Mouse (Mus musculus): ENCODE results near the gene Btg2. TPM values are rescaled to one million over a fixed set of nuclear protein-coding genes. Genes with fewer than 3 reads are reported as not detected.

The Btg2 gene
- polyA plus RNA-seq, 1 experiment from 2014 or later, result 98.5 TPM

GRCm38 (mm10) chr1:134075532-134075931, 3.4 kb downstream of the Btg2 start:
- 0 out of 2 replicates have a peak overlapping the region, but pooled peaks have one; percentile 7 for H3K27ac ChIP-seq (ENCODE audit: low read length)
- H3K9me3 ChIP-seq (replicated peaks; ENCODE audit: control insufficient read depth, low read length), result no peaks in the 10 kb centered on the region
- H3K9ac ChIP-seq (ENCODE audit: low read length), result peak overlapping the region; percentile 90
- peaks cover 71% of the 10 kb centered on the region for H3K4me1 ChIP-seq (ENCODE audit: control insufficient read depth, insufficient read depth, low read length)
- 73% methylated on average over 8 of the region's 8 CpGs for WGBS
- no peak for ATAC-seq (ENCODE audit: insufficient read depth, low FRiP score)
- H3K4me2 ChIP-seq (ENCODE audit: low read depth, low read length), result peak overlapping the region; percentile 83
- H3K36me3 ChIP-seq (ENCODE audit: control insufficient read depth, insufficient read depth, low read length), result peaks cover 7% of the 10 kb centered on the region; the same call in 1 of the 2 replicates
- no peaks in the 10 kb centered on the region for H3K27me3 ChIP-seq (ENCODE audit: control insufficient read depth, insufficient read depth, low read length)
- H3K4me3 ChIP-seq (replicated peaks; ENCODE audit: low read length), result peak overlapping the region; percentile 85

GRCm38 (mm10) chr1:134074606-134075005, 4.3 kb downstream of the Btg2 start:
- H3K9me3 ChIP-seq (replicated peaks; ENCODE audit: control insufficient read depth, low read length), result no peaks in the 10 kb centered on the region
- H3K36me3 ChIP-seq (ENCODE audit: control insufficient read depth, insufficient read depth, low read length), result peaks cover 7% of the 10 kb centered on the region; the same call in 1 of the 2 replicates
- no peak overlapping the region for H3K4me2 ChIP-seq (ENCODE audit: low read depth, low read length)
- H3K4me3 ChIP-seq (replicated peaks; ENCODE audit: low read length), result no peak overlapping the region
- no peak for ATAC-seq (ENCODE audit: insufficient read depth, low FRiP score)
- H3K9ac ChIP-seq (ENCODE audit: low read length), result no peak overlapping the region
- no peak overlapping the region; the same call in 1 of the 2 replicates for H3K27ac ChIP-seq (ENCODE audit: low read length)
- 75% methylated on average over 10 of the region's 10 CpGs for WGBS
- H3K27me3 ChIP-seq (ENCODE audit: control insufficient read depth, insufficient read depth, low read length), result no peaks in the 10 kb centered on the region
- H3K4me1 ChIP-seq (ENCODE audit: control insufficient read depth, insufficient read depth, low read length), result peaks cover 71% of the 10 kb centered on the region

- H3K9me3 ChIP-seq (replicated peaks; ENCODE audit: control insufficient read depth, low read length), result no peaks in the 10 kb centered on the region
- no peaks in the 10 kb centered on the region for H3K27me3 ChIP-seq (ENCODE audit: control insufficient read depth, insufficient read depth, low read length)
- H3K4me2 ChIP-seq (ENCODE audit: low read depth, low read length), result no peak overlapping the region
- peak overlapping the region; percentile 99; the same call in 1 of the 2 replicates for H3K27ac ChIP-seq (ENCODE audit: low read length)
- H3K36me3 ChIP-seq (ENCODE audit: control insufficient read depth, insufficient read depth, low read length), result peaks cover 7% of the 10 kb centered on the region; the same call in 1 of the 2 replicates
- no peak overlapping the region for H3K4me3 ChIP-seq (replicated peaks; ENCODE audit: low read length)
- H3K4me1 ChIP-seq (ENCODE audit: control insufficient read depth, insufficient read depth, low read length), result peaks cover 72% of the 10 kb centered on the region
- no peak for ATAC-seq (ENCODE audit: insufficient read depth, low FRiP score)
- WGBS, result 52% methylated on average over 3 of the region's 3 CpGs
- H3K9ac ChIP-seq (ENCODE audit: low read length), result no peak overlapping the region
Observed at GRCm38 (mm10) chr1:134074184-134074583, 4.7 kb downstream of the Btg2 start.

GRCm38 (mm10) chr1:134073658-134074057, 5.3 kb downstream of the Btg2 start:
- Histone ChIP-seq H3K4me1 (ENCODE audit: control insufficient read depth, insufficient read depth, low read length) (peaks cover 73% of the 10 kb centered on the region), H3K4me3 (replicated peaks; ENCODE audit: low read length) (no peak overlapping the region)

GRCm38 (mm10) chr1:134073061-134073564, 5.8 kb downstream of the Btg2 start:
- H3K27ac ChIP-seq (ENCODE audit: low read length), result peak overlapping the region; percentile 99
- WGBS, result 81% methylated on average over 6 of the region's 6 CpGs
- peaks cover 73% of the 10 kb centered on the region for H3K4me1 ChIP-seq (ENCODE audit: control insufficient read depth, insufficient read depth, low read length)

More at GRCm38 (mm10) chr1:134073658-134074057, 5.3 kb downstream of the Btg2 start:
- H3K27me3 ChIP-seq (ENCODE audit: control insufficient read depth, insufficient read depth, low read length), result no peaks in the 10 kb centered on the region
- H3K9ac ChIP-seq (ENCODE audit: low read length), result no peak overlapping the region
- ATAC-seq (ENCODE audit: insufficient read depth, low FRiP score), result no peak
- peak overlapping the region; percentile 99 for H3K27ac ChIP-seq (ENCODE audit: low read length)
- H3K36me3 ChIP-seq (ENCODE audit: control insufficient read depth, insufficient read depth, low read length), result peaks cover 7% of the 10 kb centered on the region; the same call in 1 of the 2 replicates
- no peaks in the 10 kb centered on the region for H3K9me3 ChIP-seq (replicated peaks; ENCODE audit: control insufficient read depth, low read length)
- no peak overlapping the region for H3K4me2 ChIP-seq (ENCODE audit: low read depth, low read length)
- 59% methylated on average over 1 of the region's 1 CpGs for WGBS

GRCm38 (mm10) chr1:134071411-134072018, 7.4 kb downstream of the Btg2 start:
- peak; percentile 15; the same call in 1 of the 2 replicates for ATAC-seq (ENCODE audit: insufficient read depth, low FRiP score)
- no peaks in the 10 kb centered on the region for H3K27me3 ChIP-seq (ENCODE audit: control insufficient read depth, insufficient read depth, low read length)
- H3K4me1 ChIP-seq (ENCODE audit: control insufficient read depth, insufficient read depth, low read length), result peaks cover 71% of the 10 kb centered on the region

More at GRCm38 (mm10) chr1:134073061-134073564, 5.8 kb downstream of the Btg2 start:
- Histone ChIP-seq H3K27me3 (ENCODE audit: control insufficient read depth, insufficient read depth, low read length) (no peaks in the 10 kb centered on the region), H3K4me3 (replicated peaks; ENCODE audit: low read length) (no peak overlapping the region), H3K9ac (ENCODE audit: low read length) (0 out of 2 replicates have a peak overlapping the region, but pooled peaks have one; percentile 23), H3K9me3 (replicated peaks; ENCODE audit: control insufficient read depth, low read length) (no peaks in the 10 kb centered on the region), H3K4me2 (ENCODE audit: low read depth, low read length) (no peak overlapping the region), H3K36me3 (ENCODE audit: control insufficient read depth, insufficient read depth, low read length) (peaks cover 7% of the 10 kb centered on the region; the same call in 1 of the 2 replicates)
- 0 out of 2 replicates have a peak, but pooled peaks have one; percentile 6 for ATAC-seq (ENCODE audit: insufficient read depth, low FRiP score)

GRCm38 (mm10) chr1:134070099-134070669, 8.7 kb downstream of the Btg2 start:
- Histone ChIP-seq H3K9me3 (replicated peaks; ENCODE audit: control insufficient read depth, low read length) (no peaks in the 10 kb centered on the region), H3K4me2 (ENCODE audit: low read depth, low read length) (peak overlapping the region; percentile 38), H3K27me3 (ENCODE audit: control insufficient read depth, insufficient read depth, low read length) (no peaks in the 10 kb centered on the region), H3K4me1 (ENCODE audit: control insufficient read depth, insufficient read depth, low read length) (peaks cover 67% of the 10 kb centered on the region), H3K27ac (ENCODE audit: low read length) (peak overlapping the region; percentile 99), H3K4me3 (replicated peaks; ENCODE audit: low read length) (no peak overlapping the region), H3K36me3 (ENCODE audit: control insufficient read depth, insufficient read depth, low read length) (no peaks in the 10 kb centered on the region; the same call in 1 of the 2 replicates), H3K9ac (ENCODE audit: low read length) (peak overlapping the region; percentile 62)
- ATAC-seq (ENCODE audit: insufficient read depth, low FRiP score), result peak; percentile 47; the same call in 1 of the 2 replicates
- 53% methylated on average over 8 of the region's 8 CpGs for WGBS

More at GRCm38 (mm10) chr1:134071411-134072018, 7.4 kb downstream of the Btg2 start:
- H3K27ac ChIP-seq (ENCODE audit: low read length), result peak overlapping the region; percentile 99
- WGBS, result 36% methylated on average over 10 of the region's 10 CpGs
- peak overlapping the region; percentile 62 for H3K9ac ChIP-seq (ENCODE audit: low read length)
- no peaks in the 10 kb centered on the region for H3K9me3 ChIP-seq (replicated peaks; ENCODE audit: control insufficient read depth, low read length)
- H3K36me3 ChIP-seq (ENCODE audit: control insufficient read depth, insufficient read depth, low read length), result peaks cover 7% of the 10 kb centered on the region; the same call in 1 of the 2 replicates
- H3K4me3 ChIP-seq (replicated peaks; ENCODE audit: low read length), result no peak overlapping the region
- H3K4me2 ChIP-seq (ENCODE audit: low read depth, low read length), result peak overlapping the region; percentile 38

- Histone ChIP-seq H3K27me3 (ENCODE audit: control insufficient read depth, insufficient read depth, low read length) (no peaks in the 10 kb centered on the region), H3K9me3 (replicated peaks; ENCODE audit: control insufficient read depth, low read length) (no peaks in the 10 kb centered on the region), H3K9ac (ENCODE audit: low read length) (0 out of 2 replicates have a peak overlapping the region, but pooled peaks have one; percentile 41), H3K4me3 (replicated peaks; ENCODE audit: low read length) (no peak overlapping the region), H3K4me1 (ENCODE audit: control insufficient read depth, insufficient read depth, low read length) (peaks cover 74% of the 10 kb centered on the region), H3K36me3 (ENCODE audit: control insufficient read depth, insufficient read depth, low read length) (no peaks in the 10 kb centered on the region), H3K27ac (ENCODE audit: low read length) (peak overlapping the region; percentile 100), H3K4me2 (ENCODE audit: low read depth, low read length) (no peak overlapping the region)
- ATAC-seq (ENCODE audit: insufficient read depth, low FRiP score), result peak; percentile 82
- 4% methylated on average over 8 of the region's 8 CpGs for WGBS
Observed at GRCm38 (mm10) chr1:134067143-134067619, 11.7 kb downstream of the Btg2 start.

Measured in stomach, embryonic 16.5 days (tissue).